Comparison of ENCODE assay signal across 10 mouse cellular contexts in genomic region chr17:46063974-46064312, GRCm38 (mm10). TPM values are rescaled to one million over a fixed set of nuclear protein-coding genes. Genes with fewer than 3 reads are reported as not detected.
DNase-seq lines count a peak whose midpoint lies in the region; ATAC-seq and TF ChIP-seq lines count a peak whose summit lies in the region.
"Had no signal": no experiment of that assay in that cellular context is flagged by ENCODE, and none has a peak within 500 bp of the region (broad histone marks: within the 10 kb centered on the region; RNA-seq: fewer than 3 reads in every experiment).

No protein-coding gene starts in this region.

- H3K4me3 ChIP-seq in heart, embryonic 11.5 days (ENCODE audit: low read depth, low read length), result no peak overlapping the region
- no peak overlapping the region for H3K4me3 ChIP-seq in midbrain, embryonic 16.5 days (ENCODE audit: low read depth, low read length)
- no peak overlapping the region for H3K4me3 ChIP-seq in midbrain, postnatal 0 days (ENCODE audit: low read depth, low read length)
- no peak overlapping the region for H3K4me3 ChIP-seq in limb, embryonic 14.5 days (replicated peaks; ENCODE audit: low read length)
- H3K4me3 ChIP-seq: liver, embryonic 15.5 days had no signal

- TF ChIP-seq CTCF in midbrain, postnatal 0 days (IDR thresholded peaks at IDR 0.05), result no peak

- H3K27ac ChIP-seq in heart, embryonic 11.5 days (ENCODE audit: low read depth, low read length), result 0 out of 2 replicates have a peak overlapping the region, but pooled peaks have one; percentile 55
- no peak overlapping the region for H3K27ac ChIP-seq in midbrain, embryonic 16.5 days (ENCODE audit: low read length)
- H3K27ac ChIP-seq in midbrain, postnatal 0 days (ENCODE audit: low read depth, low read length), result no peak overlapping the region
- H3K27ac ChIP-seq in limb, embryonic 14.5 days (replicated peaks; ENCODE audit: low read depth, low read length), result no peak overlapping the region
- H3K27ac ChIP-seq: liver, embryonic 15.5 days had no signal

- no peaks in the 10 kb centered on the region for H3K36me3 ChIP-seq in heart, embryonic 11.5 days (ENCODE audit: control insufficient read depth, insufficient read depth, low read length)
- H3K36me3 ChIP-seq in midbrain, embryonic 16.5 days (ENCODE audit: control insufficient read depth, insufficient read depth, low read length), result no peaks in the 10 kb centered on the region
- H3K36me3 ChIP-seq in midbrain, postnatal 0 days (ENCODE audit: insufficient read depth, low read length), result no peaks in the 10 kb centered on the region
- H3K36me3 ChIP-seq in limb, embryonic 14.5 days (ENCODE audit: control insufficient read depth, insufficient read depth, low read length), result no peaks in the 10 kb centered on the region
- H3K36me3 ChIP-seq: liver, embryonic 15.5 days had no signal

- peak overlapping the region; percentile 7 for H3K4me2 ChIP-seq in heart, embryonic 11.5 days
- no peak overlapping the region for H3K4me2 ChIP-seq in midbrain, embryonic 16.5 days (ENCODE audit: low read length)
- H3K4me2 ChIP-seq in midbrain, postnatal 0 days (ENCODE audit: low read depth, low read length, poor library complexity, severe bottlenecking), result no peak overlapping the region
- no peak overlapping the region for H3K4me2 ChIP-seq in limb, embryonic 14.5 days (replicated peaks; ENCODE audit: low read depth, low read length, severe bottlenecking)
- H3K4me2 ChIP-seq: liver, embryonic 15.5 days had no signal

- DNase-seq in heart, adult 11 months, result no peak
- peak; percentile 25 for DNase-seq in kidney, adult 9 months
- DNase-seq in kidney, adult 8-10 months, result no peak
- DNase-seq in midbrain, postnatal 0 days (ENCODE audit: low spot score), result no peak
- no peak for DNase-seq in limb, embryonic 14.5 days (ENCODE audit: low spot score)
- no peak for DNase-seq in spleen, postnatal 10 days (ENCODE audit: low spot score in 2 of 2)
- DNase-seq: B cell, adult 2 months had no signal

- no peaks in the 10 kb centered on the region for H3K27me3 ChIP-seq in heart, embryonic 11.5 days (ENCODE audit: control insufficient read depth, insufficient read depth, low read length)
- H3K27me3 ChIP-seq in midbrain, embryonic 16.5 days (ENCODE audit: control insufficient read depth, insufficient read depth, low read depth, low read length), result no peaks in the 10 kb centered on the region
- no peaks in the 10 kb centered on the region for H3K27me3 ChIP-seq in midbrain, postnatal 0 days (ENCODE audit: insufficient read depth, low read length)
- no peaks in the 10 kb centered on the region for H3K27me3 ChIP-seq in limb, embryonic 14.5 days (ENCODE audit: control insufficient read depth, insufficient read depth, low read length)

- ATAC-seq in heart, embryonic 11.5 days (replicated peaks; ENCODE audit: insufficient number of reproducible peaks, low FRiP score, low TSS enrichment), result no peak
- no peak for ATAC-seq in midbrain, embryonic 16.5 days
- ATAC-seq in midbrain, postnatal 0 days (ENCODE audit: low FRiP score), result no peak
- no peak for ATAC-seq in limb, embryonic 14.5 days (ENCODE audit: low FRiP score, low read depth)

- 48% methylated on average over 6 of the region's 6 CpGs for WGBS in heart, embryonic 11.5 days (ENCODE audit: insufficient replicate concordance)
- whole genome bisulfite sequencing in midbrain, embryonic 16.5 days, result 34% methylated on average over 6 of the region's 6 CpGs
- 39% methylated on average over 6 of the region's 6 CpGs for WGBS in midbrain, postnatal 0 days
- whole genome bisulfite sequencing in limb, embryonic 14.5 days, result 43% methylated on average over 6 of the region's 6 CpGs

- no peaks in the 10 kb centered on the region for H3K9me3 ChIP-seq in heart, embryonic 11.5 days (replicated peaks; ENCODE audit: control insufficient read depth, low read length)
- no peaks in the 10 kb centered on the region for H3K9me3 ChIP-seq in midbrain, embryonic 16.5 days (replicated peaks; ENCODE audit: control insufficient read depth, low read length, poor library complexity, severe bottlenecking)
- no peaks in the 10 kb centered on the region for H3K9me3 ChIP-seq in midbrain, postnatal 0 days (ENCODE audit: low read length)
- H3K9me3 ChIP-seq in limb, embryonic 14.5 days (ENCODE audit: control insufficient read depth, low read length), result no peaks in the 10 kb centered on the region
- H3K9me3 ChIP-seq: liver, embryonic 15.5 days had no signal

- TF ChIP-seq POLR2A in limb, embryonic 14.5 days (IDR thresholded peaks at IDR 0.05; ENCODE audit: borderline replicate concordance, extremely low read depth, insufficient read depth, insufficient read length), result no peak

- peak overlapping the region; percentile 47; the same call in 1 of the 2 replicates for H3K9ac ChIP-seq in heart, embryonic 11.5 days (ENCODE audit: low read depth, low read length)
- H3K9ac ChIP-seq in midbrain, embryonic 16.5 days (ENCODE audit: low read depth, low read length), result peak overlapping the region; percentile 46; the same call in 1 of the 2 replicates
- no peak overlapping the region for H3K9ac ChIP-seq in midbrain, postnatal 0 days (replicated peaks; ENCODE audit: low read length, poor library complexity, severe bottlenecking)
- H3K9ac ChIP-seq in limb, embryonic 14.5 days (ENCODE audit: low read depth, low read length, severe bottlenecking), result 0 out of 2 replicates have a peak overlapping the region, but pooled peaks have one; percentile 26
- H3K9ac ChIP-seq: liver, embryonic 15.5 days had no signal

- peaks cover 13% of the 10 kb centered on the region for H3K4me1 ChIP-seq in heart, embryonic 11.5 days (ENCODE audit: control insufficient read depth, insufficient read depth, low read length)
- H3K4me1 ChIP-seq in midbrain, embryonic 16.5 days (ENCODE audit: control insufficient read depth, insufficient read depth, low read length), result peaks cover 7% of the 10 kb centered on the region; the same call in 1 of the 2 replicates
- peaks cover 8% of the 10 kb centered on the region for H3K4me1 ChIP-seq in midbrain, postnatal 0 days (ENCODE audit: insufficient read depth, low read length)
- H3K4me1 ChIP-seq in limb, embryonic 14.5 days (ENCODE audit: control insufficient read depth, insufficient read depth, low read length), result peaks cover 19% of the 10 kb centered on the region

RNA-seq across cellular contexts. Expression of gene Vegfa, which starts 31.8 kb away (rescaled TPM):
- polyA plus RNA-seq in heart, embryonic 11.5 days (2014; fragmentation: Nextera tagmentation; extraction: Ambion mirVana), result 4.9 and 7.4 TPM in 2 replicates
- 3.4 and 4.7 TPM in 2 replicates for polyA plus RNA-seq in midbrain, embryonic 16.5 days (2015; fragmentation: Nextera tagmentation; extraction: Ambion mirVana)
- 78.6 and 105 TPM in 2 replicates for total RNA-seq in midbrain, postnatal 0 days (2014; rRNA removed)
- 2.3 and 3.0 TPM in 2 replicates for polyA plus RNA-seq in midbrain, postnatal 0 days (2015; fragmentation: Nextera tagmentation; extraction: Ambion mirVana)
- 306 and 353 TPM in 2 replicates for polyA plus RNA-seq in limb, embryonic 14.5 days (2012; rRNA removed)
- polyA plus RNA-seq in limb, embryonic 14.5 days (2014; fragmentation: Nextera tagmentation; extraction: Ambion mirVana), result 5.3 and 6.0 TPM in 2 replicates

RNA-seq across cellular contexts. Expression of gene Mrps18a, which starts 46.8 kb away (rescaled TPM):
- polyA plus RNA-seq in heart, embryonic 11.5 days (2014; fragmentation: Nextera tagmentation; extraction: Ambion mirVana), result 118 and 123 TPM in 2 replicates
- polyA plus RNA-seq in midbrain, embryonic 16.5 days (2015; fragmentation: Nextera tagmentation; extraction: Ambion mirVana), result 156 and 158 TPM in 2 replicates
- 63.7 and 84.4 TPM in 2 replicates for total RNA-seq in midbrain, postnatal 0 days (2014; rRNA removed)
- 173 and 175 TPM in 2 replicates for polyA plus RNA-seq in midbrain, postnatal 0 days (2015; fragmentation: Nextera tagmentation; extraction: Ambion mirVana)
- 63.3 and 92.3 TPM in 2 replicates for polyA plus RNA-seq in limb, embryonic 14.5 days (2012; rRNA removed)
- polyA plus RNA-seq in limb, embryonic 14.5 days (2014; fragmentation: Nextera tagmentation; extraction: Ambion mirVana), result 121 and 132 TPM in 2 replicates
